Mouse (Mus musculus) adrenal gland, adult 18-20 months (tissue): ENCODE results near the gene Fntb. TPM values are rescaled to one million over a fixed set of nuclear protein-coding genes. Genes with fewer than 3 reads are reported as not detected.

Experiments used
- DNase-seq, 2 experiments: peaks; one replicate each; pipeline ENCODE4 v3.0.0; 2021 to 2022; ENCODE audit warnings: low spot score in 2 of 2
- total RNA-seq, 2 experiments: library from RNA; stranded (reverse); gene quantifications; 1 replicate in 1 of 2; 2 replicates in 1 of 2; pipeline ENCODE4 v1.2.3; 2021

Gene Fntb
- total RNA-seq, 2 experiments from 2014 or later = 12.8 to 14.9 TPM

- DNase-seq = peak in 1 of 2 experiments; percentile 16
Measured at GRCm38 (mm10) chr12:76918113-76918512, 152.7 kb downstream of the Fntb start.

- no peak for DNase-seq
Measured at GRCm38 (mm10) chr12:76918855-76919254, 153.5 kb downstream of the Fntb start.

- no peak for DNase-seq
Measured at GRCm38 (mm10) chr12:76920398-76920797, 155.0 kb downstream of the Fntb start.

GRCm38 (mm10) chr12:76920990-76921389, 155.6 kb downstream of the Fntb start:
- no peak for DNase-seq

GRCm38 (mm10) chr12:76923118-76923517, 157.7 kb downstream of the Fntb start:
- no peak for DNase-seq

GRCm38 (mm10) chr12:76924904-76925604, 159.7 kb downstream of the Fntb start:
- no peak for DNase-seq

- no peak for DNase-seq
Measured at GRCm38 (mm10) chr12:76926338-76926945, 161.1 kb downstream of the Fntb start.

GRCm38 (mm10) chr12:76927012-76927411, 161.6 kb downstream of the Fntb start:
- no peak for DNase-seq

- DNase-seq = no peak
Measured at GRCm38 (mm10) chr12:76927539-76927938, 162.2 kb downstream of the Fntb start.

- no peak for DNase-seq
Measured at GRCm38 (mm10) chr12:76930177-76930576, 164.8 kb downstream of the Fntb start.

- DNase-seq = no peak
Measured at GRCm38 (mm10) chr12:76931739-76932687, 166.6 kb downstream of the Fntb start.

- no peak for DNase-seq
Measured at GRCm38 (mm10) chr12:76932688-76933060, 167.3 kb downstream of the Fntb start.

- DNase-seq = no peak
Measured at GRCm38 (mm10) chr12:76934438-76934837, 169.0 kb downstream of the Fntb start.

GRCm38 (mm10) chr12:76936211-76936610, 170.8 kb downstream of the Fntb start:
- no peak for DNase-seq

- no peak for DNase-seq
Measured at GRCm38 (mm10) chr12:76938013-76938412, 172.6 kb downstream of the Fntb start.

GRCm38 (mm10) chr12:76941524-76941923, 176.1 kb downstream of the Fntb start:
- no peak for DNase-seq

- no peak for DNase-seq
Measured at GRCm38 (mm10) chr12:76942476-76942875, 177.1 kb downstream of the Fntb start.

- no peak for DNase-seq
Measured at GRCm38 (mm10) chr12:76943046-76943445, 177.7 kb downstream of the Fntb start.

- no peak for DNase-seq
Measured at GRCm38 (mm10) chr12:76943466-76943865, 178.1 kb downstream of the Fntb start.

GRCm38 (mm10) chr12:76947487-76947886, 182.1 kb downstream of the Fntb start:
- DNase-seq = no peak

- no peak for DNase-seq
Measured at GRCm38 (mm10) chr12:76948185-76948584, 182.8 kb downstream of the Fntb start.

- no peak for DNase-seq
Measured at GRCm38 (mm10) chr12:76948781-76949180, 183.4 kb downstream of the Fntb start.
